8 mouse cellular contexts compared by ENCODE assay signal in the genomic region with DNA sequence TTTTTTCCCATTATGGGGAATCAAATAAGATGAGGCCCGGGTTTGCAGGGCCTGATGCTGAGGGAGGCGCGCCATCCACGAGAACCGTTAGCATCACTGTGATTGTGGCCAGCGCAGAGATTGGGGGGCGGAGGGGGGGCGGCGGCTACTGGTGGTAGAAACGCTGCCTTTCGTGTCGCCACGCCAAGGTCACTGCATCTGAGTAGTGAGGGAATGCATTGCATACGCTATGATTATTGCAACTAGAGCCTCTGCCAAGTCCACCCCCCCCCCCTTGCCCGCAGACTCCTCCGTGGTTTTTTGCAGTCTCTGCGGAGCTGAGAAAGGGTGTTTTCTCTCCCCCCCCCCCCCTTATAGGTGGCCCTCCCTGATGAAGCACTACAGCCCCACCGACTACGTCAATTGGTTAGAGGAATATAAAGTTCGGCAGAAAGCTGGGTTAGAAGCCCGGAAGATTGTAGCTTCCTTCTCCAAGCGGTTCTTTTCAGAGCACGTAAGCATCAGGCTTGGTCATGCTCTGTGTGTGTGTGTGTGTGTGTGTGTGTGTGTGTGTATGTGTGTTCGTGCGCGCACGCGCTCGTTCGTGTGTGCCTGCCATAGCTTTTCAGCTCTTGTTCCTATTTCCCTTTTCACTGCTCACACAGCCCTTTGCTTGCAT. TPM values are rescaled to one million over a fixed set of nuclear protein-coding genes. Genes with fewer than 3 reads are reported as not detected.
DNase-seq lines count a peak whose midpoint lies in the region; ATAC-seq and TF ChIP-seq lines count a peak whose summit lies in the region.

No protein-coding gene starts in this region.

- H3K9me3 ChIP-seq in heart, embryonic 11.5 days (replicated peaks; ENCODE audit: control insufficient read depth, low read length), result no peaks in the 10 kb centered on the region
- H3K9me3 ChIP-seq in forebrain, embryonic 11.5 days (ENCODE audit: control insufficient read depth, low read length), result no peaks in the 10 kb centered on the region
- H3K9me3 ChIP-seq in kidney, postnatal 0 days (replicated peaks; ENCODE audit: low read length), result no peaks in the 10 kb centered on the region

- peak overlapping the region; percentile 85 for H3K4me2 ChIP-seq in heart, embryonic 11.5 days
- H3K4me2 ChIP-seq in forebrain, embryonic 11.5 days (ENCODE audit: low read depth, low read length, severe bottlenecking), result peak overlapping the region; percentile 74
- peak overlapping the region; percentile 88 for H3K4me2 ChIP-seq in kidney, postnatal 0 days (ENCODE audit: low read length)

- no peak for ATAC-seq in heart, embryonic 11.5 days (replicated peaks; ENCODE audit: insufficient number of reproducible peaks, low FRiP score, low TSS enrichment)
- no peak for ATAC-seq in forebrain, embryonic 11.5 days (replicated peaks; ENCODE audit: low FRiP score)
- ATAC-seq in kidney, postnatal 0 days (replicated peaks; ENCODE audit: low FRiP score, low read depth), result no peak

- peaks cover 9% of the 10 kb centered on the region; the same call in 1 of the 2 replicates for H3K4me1 ChIP-seq in heart, embryonic 11.5 days (ENCODE audit: control insufficient read depth, insufficient read depth, low read length)
- H3K4me1 ChIP-seq in forebrain, embryonic 11.5 days (replicated peaks; ENCODE audit: control insufficient read depth, insufficient read depth, low read length), result peaks cover 12% of the 10 kb centered on the region
- peaks cover 6% of the 10 kb centered on the region; the same call in 1 of the 2 replicates for H3K4me1 ChIP-seq in kidney, postnatal 0 days (replicated peaks; ENCODE audit: insufficient read depth, low read length)

- H3K4me3 ChIP-seq in heart, embryonic 11.5 days (ENCODE audit: low read depth, low read length), result peak overlapping the region; percentile 96
- H3K4me3 ChIP-seq in forebrain, embryonic 11.5 days (ENCODE audit: low read depth, low read length), result peak overlapping the region; percentile 89
- peak overlapping the region; percentile 97 for H3K4me3 ChIP-seq in kidney, postnatal 0 days (replicated peaks; ENCODE audit: low read depth, low read length)

- intact Hi-C loops in gastrocnemius, postnatal 36 days (cut with DNase I), result loop anchor here (1.0 kb wide), 1 partner anchor 25 kb away; no protein-coding TSS in a partner anchor

- no peak for TF ChIP-seq CTCF in kidney, postnatal 0 days (IDR thresholded peaks at IDR 0.05; ENCODE audit: low read depth)

- DNase-seq in heart, postnatal 4 days, result no peak
- DNase-seq in Muller cell, postnatal 12 days (ENCODE audit: inconsistent ontology term), result peak; percentile 23
- peak; percentile 60 for DNase-seq in forebrain, embryonic 11.5 days (ENCODE audit: low spot score)
- peak; percentile 32 for DNase-seq in kidney, postnatal 0 days (ENCODE audit: low spot score)
- DNase-seq in lung, postnatal 36 days, result peak; percentile 26
- peak; percentile 38 for DNase-seq in right cerebral cortex, postnatal 25 days
- DNase-seq in gastrocnemius, postnatal 36 days, result no peak

- WGBS in heart, embryonic 11.5 days (ENCODE audit: insufficient replicate concordance), result 26% methylated on average over 29 of the region's 30 CpGs
- WGBS in forebrain, embryonic 11.5 days, result 17% methylated on average over 30 of the region's 30 CpGs
- WGBS in kidney, postnatal 0 days, result 7% methylated on average over 30 of the region's 30 CpGs

- H3K27me3 ChIP-seq in heart, embryonic 11.5 days (ENCODE audit: control insufficient read depth, insufficient read depth, low read length), result no peaks in the 10 kb centered on the region
- no peaks in the 10 kb centered on the region for H3K27me3 ChIP-seq in forebrain, embryonic 11.5 days (ENCODE audit: control insufficient read depth, insufficient read depth, low read length)
- no peaks in the 10 kb centered on the region for H3K27me3 ChIP-seq in kidney, postnatal 0 days (ENCODE audit: insufficient read depth, low read length)

- H3K27ac ChIP-seq in heart, embryonic 11.5 days (ENCODE audit: low read depth, low read length), result no peak overlapping the region
- H3K27ac ChIP-seq in forebrain, embryonic 11.5 days (ENCODE audit: low read depth, low read length), result no peak overlapping the region
- peak overlapping the region; percentile 85; the same call in 1 of the 2 replicates for H3K27ac ChIP-seq in kidney, postnatal 0 days

- H3K9ac ChIP-seq in heart, embryonic 11.5 days (ENCODE audit: low read depth, low read length), result peak overlapping the region; percentile 96
- peak overlapping the region; percentile 90 for H3K9ac ChIP-seq in forebrain, embryonic 11.5 days (ENCODE audit: low read length)
- peak overlapping the region; percentile 94 for H3K9ac ChIP-seq in kidney, postnatal 0 days (ENCODE audit: low read depth, low read length)

- 0 out of 2 replicates have a peak, but pooled peaks cover 5% of the 10 kb centered on the region for H3K36me3 ChIP-seq in heart, embryonic 11.5 days (ENCODE audit: control insufficient read depth, insufficient read depth, low read length)
- peaks cover 1% of the 10 kb centered on the region; the same call in 1 of the 2 replicates for H3K36me3 ChIP-seq in forebrain, embryonic 11.5 days (ENCODE audit: control insufficient read depth, insufficient read depth, low read length)
- H3K36me3 ChIP-seq in kidney, postnatal 0 days (ENCODE audit: insufficient read depth, low read length), result peaks cover 19% of the 10 kb centered on the region; the same call in 1 of the 2 replicates

RNA-seq across cellular contexts. Expression of a gene that starts 1.1 kb away (rescaled TPM):
- polyA plus RNA-seq in heart, embryonic 11.5 days (2014; fragmentation: Nextera tagmentation; extraction: Ambion mirVana), result 46.2 and 52.8 TPM in 2 replicates
- total RNA-seq in heart, postnatal 4 days (2021), result 10 to 100 TPM; 59.3 to 62.4 TPM
- 122 and 130 TPM in 2 replicates for polyA plus RNA-seq in forebrain, embryonic 11.5 days (2014; fragmentation: Nextera tagmentation; extraction: Ambion mirVana)
- 51.6 and 54.4 TPM in 2 replicates for polyA plus RNA-seq in kidney, postnatal 0 days (2015; fragmentation: Nextera tagmentation; extraction: Ambion mirVana)
- total RNA-seq in gastrocnemius, postnatal 36 days (2021), result 10 to 100 TPM in 1 of 2 experiments, 1 to 10 TPM in 1; 8.5 to 13.6 TPM

RNA-seq across cellular contexts. Expression of a gene that starts 49.9 kb away (rescaled TPM):
- polyA plus RNA-seq in heart, embryonic 11.5 days (2014; fragmentation: Nextera tagmentation; extraction: Ambion mirVana), result 17.9 and 21.3 TPM in 2 replicates
- 10 to 100 TPM; 57.1 to 58.8 TPM for total RNA-seq in heart, postnatal 4 days (2021)
- 0.91 and 1.8 TPM in 2 replicates for polyA plus RNA-seq in forebrain, embryonic 11.5 days (2014; fragmentation: Nextera tagmentation; extraction: Ambion mirVana)
- 28.3 and 29.4 TPM in 2 replicates for polyA plus RNA-seq in kidney, postnatal 0 days (2015; fragmentation: Nextera tagmentation; extraction: Ambion mirVana)
- under 1 TPM; 0.44 to 0.71 TPM for total RNA-seq in gastrocnemius, postnatal 36 days (2021)

Comparison
In these comparisons a context has a peak if more than half of its experiments do, and no peak if none do; other contexts are left out.
1. DNase-seq: peak in Muller cell, postnatal 12 days (single experiment), forebrain, embryonic 11.5 days (single experiment), kidney, postnatal 0 days (single experiment), lung, postnatal 36 days (single experiment) and right cerebral cortex, postnatal 25 days (single experiment); none in heart, postnatal 4 days (single experiment) and gastrocnemius, postnatal 36 days (0 of 2).
2. Peak in every context shown above with its lines, with median percentiles within 50 percentile points of each other: H3K4me2 ChIP-seq, H3K4me3 ChIP-seq and H3K9ac ChIP-seq.